ENCODE assay signal across 10 mouse cellular contexts in genomic region chr11:5836126-5836525, GRCm38 (mm10). TPM values are rescaled to one million over a fixed set of nuclear protein-coding genes. Genes with fewer than 3 reads are reported as not detected.
A peak's percentile ranks its signal among the peaks of the same experiment; 100 is the strongest.
DNase-seq lines count a peak whose midpoint lies in the region; ATAC-seq and TF ChIP-seq lines count a peak whose summit lies in the region.
"Had no signal": no experiment of that assay in that cellular context is flagged by ENCODE, and none has a peak within 500 bp of the region (broad histone marks: within the 10 kb centered on the region; RNA-seq: fewer than 3 reads in every experiment).

No protein-coding gene starts in this region.

- H3K9me3 ChIP-seq in embryonic facial prominence, embryonic 14.5 days (ENCODE audit: control insufficient read depth, low read length) = no peaks in the 10 kb centered on the region
- H3K9me3 ChIP-seq in embryonic facial prominence, embryonic 10.5 days = no peaks in the 10 kb centered on the region
- H3K9me3 ChIP-seq in liver, embryonic 13.5 days (replicated peaks) = no peaks in the 10 kb centered on the region
- H3K9me3 ChIP-seq in liver, embryonic 12.5 days (replicated peaks) = no peaks in the 10 kb centered on the region
- H3K9me3 ChIP-seq: neural tube, embryonic 12.5 days had no signal

- no peak overlapping the region for H3K9ac ChIP-seq in embryonic facial prominence, embryonic 14.5 days (ENCODE audit: low read depth, low read length)
- H3K9ac ChIP-seq in liver, embryonic 13.5 days = no peak overlapping the region
- no peak overlapping the region for H3K9ac ChIP-seq in liver, embryonic 12.5 days
- H3K9ac ChIP-seq: heart, embryonic 12.5 days; neural tube, embryonic 12.5 days had no signal

- WGBS in embryonic facial prominence, embryonic 14.5 days = 47% methylated on average over 1 of the region's 1 CpGs
- WGBS in embryonic facial prominence, embryonic 10.5 days = 60% methylated on average over 1 of the region's 1 CpGs
- 77% methylated on average over 1 of the region's 1 CpGs for WGBS in liver, embryonic 13.5 days (ENCODE audit: insufficient replicate concordance)
- 84% methylated on average over 1 of the region's 1 CpGs for WGBS in liver, embryonic 12.5 days (ENCODE audit: insufficient replicate concordance)

- peaks cover 39% of the 10 kb centered on the region for H3K36me3 ChIP-seq in embryonic facial prominence, embryonic 14.5 days (ENCODE audit: control insufficient read depth, insufficient read depth, low read length)
- peaks cover 35% of the 10 kb centered on the region for H3K36me3 ChIP-seq in embryonic facial prominence, embryonic 10.5 days (replicated peaks)
- H3K36me3 ChIP-seq in liver, embryonic 13.5 days = peaks cover 5% of the 10 kb centered on the region
- H3K36me3 ChIP-seq in liver, embryonic 12.5 days = peaks cover 31% of the 10 kb centered on the region
- no peaks in the 10 kb centered on the region for H3K36me3 ChIP-seq in myocyte (ENCODE audit: control insufficient read depth, insufficient read depth)

- no peak overlapping the region for H3K4me3 ChIP-seq in embryonic facial prominence, embryonic 14.5 days (ENCODE audit: low read depth, low read length)
- H3K4me3 ChIP-seq in embryonic facial prominence, embryonic 10.5 days = no peak overlapping the region
- H3K4me3 ChIP-seq in liver, embryonic 13.5 days (replicated peaks) = no peak overlapping the region
- H3K4me3 ChIP-seq in liver, embryonic 12.5 days = no peak overlapping the region
- H3K4me3 ChIP-seq in myocyte = no peak overlapping the region
- H3K4me3 ChIP-seq: heart, embryonic 12.5 days; neural tube, embryonic 12.5 days had no signal

- no peak overlapping the region for H3K27ac ChIP-seq in embryonic facial prominence, embryonic 14.5 days (replicated peaks; ENCODE audit: low read depth, low read length)
- no peak overlapping the region for H3K27ac ChIP-seq in embryonic facial prominence, embryonic 10.5 days (replicated peaks)
- no peak overlapping the region for H3K27ac ChIP-seq in liver, embryonic 13.5 days
- no peak overlapping the region for H3K27ac ChIP-seq in liver, embryonic 12.5 days
- H3K27ac ChIP-seq: neural tube, embryonic 12.5 days had no signal

- H3K79me2 ChIP-seq in myocyte (ENCODE audit: control insufficient read depth, insufficient read depth) = no peaks in the 10 kb centered on the region

- no peak overlapping the region for H3K4me2 ChIP-seq in embryonic facial prominence, embryonic 14.5 days (ENCODE audit: low read depth, low read length)
- peak overlapping the region; percentile 97; the same call in 1 of the 2 replicates for H3K4me2 ChIP-seq in liver, embryonic 13.5 days
- H3K4me2 ChIP-seq in liver, embryonic 12.5 days = no peak overlapping the region
- peak overlapping the region; percentile 83 for H3K4me2 ChIP-seq in myocyte (ENCODE audit: low read depth)

- TF ChIP-seq POLR2A in myocyte (IDR thresholded peaks at IDR 0.05; ENCODE audit: insufficient read length, low read depth) = no peak

- DNase-seq in embryonic facial prominence, embryonic 14.5 days (ENCODE audit: low spot score) = peak; percentile 42
- DNase-seq in embryonic facial prominence, embryonic 10.5 days (ENCODE audit: low spot score) = no peak
- no peak for DNase-seq in liver, embryonic 13.5 days
- DNase-seq in cerebellum, adult 11-12 months = peak; percentile 46
- DNase-seq in right cerebral cortex, postnatal 14 days = no peak
- DNase-seq in left cerebral cortex, adult 11 months (ENCODE audit: low spot score) = no peak

- H3ac ChIP-seq in myocyte (ENCODE audit: control insufficient read depth, insufficient read length) = no peak overlapping the region

- peak; percentile 17; the same call in 1 of the 2 replicates for ATAC-seq in embryonic facial prominence, embryonic 14.5 days (ENCODE audit: low read depth)
- no peak for ATAC-seq in liver, embryonic 13.5 days (ENCODE audit: low read depth)
- no peak for ATAC-seq in liver, embryonic 12.5 days

- no peaks in the 10 kb centered on the region for H3K4me1 ChIP-seq in embryonic facial prominence, embryonic 14.5 days (ENCODE audit: control insufficient read depth, insufficient read depth, low read length)
- peaks cover 24% of the 10 kb centered on the region for H3K4me1 ChIP-seq in embryonic facial prominence, embryonic 10.5 days
- H3K4me1 ChIP-seq in liver, embryonic 13.5 days (replicated peaks) = peaks cover 17% of the 10 kb centered on the region
- H3K4me1 ChIP-seq in liver, embryonic 12.5 days = peaks cover 13% of the 10 kb centered on the region

- H3K27me3 ChIP-seq in embryonic facial prominence, embryonic 14.5 days (replicated peaks; ENCODE audit: control insufficient read depth, insufficient read depth, low read length) = no peaks in the 10 kb centered on the region
- H3K27me3 ChIP-seq in embryonic facial prominence, embryonic 10.5 days (replicated peaks; ENCODE audit: low read depth, poor library complexity, severe bottlenecking) = no peaks in the 10 kb centered on the region
- H3K27me3 ChIP-seq in liver, embryonic 13.5 days = no peaks in the 10 kb centered on the region
- no peaks in the 10 kb centered on the region for H3K27me3 ChIP-seq in liver, embryonic 12.5 days (replicated peaks)
- no peaks in the 10 kb centered on the region for H3K27me3 ChIP-seq in myocyte (ENCODE audit: control insufficient read depth, insufficient read depth, insufficient read length)
- H3K27me3 ChIP-seq: heart, embryonic 12.5 days; neural tube, embryonic 12.5 days had no signal

TF ChIP-seq in myocyte, 11 proteins besides CTCF, POLR2A, EP300 and RAD21:
- TF ChIP-seq REST (IDR thresholded peaks at IDR 0.05; ENCODE audit: insufficient read depth, insufficient read length) (no peak), USF1 (IDR thresholded peaks at IDR 0.05; ENCODE audit: low read depth) (no peak), MYOG (IDR thresholded peaks at IDR 0.05; ENCODE audit: control insufficient read depth in 1 of 3, insufficient read depth in 1 of 3, insufficient read length in 2 of 3, low read depth in 2 of 3) (peak in 1 of 3 experiments; percentile 49), SRF (IDR thresholded peaks at IDR 0.05; ENCODE audit: control insufficient read depth, insufficient read length, low read depth) (no peak), MYOD1 (IDR thresholded peaks at IDR 0.05; ENCODE audit: control insufficient read depth in 1 of 3, insufficient read length in 2 of 3, low read depth in 2 of 3) (peak in 1 of 3 experiments; percentile 52)

RNA-seq across cellular contexts. Expression of gene Polm, which starts 1.7 kb away (rescaled TPM):
- 6.0 and 7.9 TPM in 2 replicates for polyA plus RNA-seq in embryonic facial prominence, embryonic 14.5 days (2014; fragmentation: Nextera tagmentation; extraction: Ambion mirVana)
- 9.4 and 10.0 TPM in 2 replicates for polyA plus RNA-seq in embryonic facial prominence, embryonic 10.5 days (2016; fragmentation: Nextera tagmentation; extraction: Ambion mirVana)
- polyA plus RNA-seq in liver, embryonic 13.5 days (2015; fragmentation: Nextera tagmentation; extraction: Ambion mirVana) = 2.0 and 2.2 TPM in 2 replicates
- polyA plus RNA-seq in liver, embryonic 12.5 days (2016; fragmentation: Nextera tagmentation; extraction: Ambion mirVana) = 2.8 and 2.9 TPM in 2 replicates
- polyA plus RNA-seq in myocyte (2012; fragmentation: generic; extraction: Trizol) = 4.3 TPM

RNA-seq across cellular contexts. Expression of gene Aebp1, which starts 25.6 kb away (rescaled TPM):
- 68.8 and 73.6 TPM in 2 replicates for polyA plus RNA-seq in embryonic facial prominence, embryonic 14.5 days (2014; fragmentation: Nextera tagmentation; extraction: Ambion mirVana)
- 9.0 TPM in 2 replicates for polyA plus RNA-seq in embryonic facial prominence, embryonic 10.5 days (2016; fragmentation: Nextera tagmentation; extraction: Ambion mirVana)
- polyA plus RNA-seq in liver, embryonic 13.5 days (2015; fragmentation: Nextera tagmentation; extraction: Ambion mirVana) = 5.9 and 6.5 TPM in 2 replicates
- polyA plus RNA-seq in liver, embryonic 12.5 days (2016; fragmentation: Nextera tagmentation; extraction: Ambion mirVana) = 8.5 and 9.6 TPM in 2 replicates
- polyA plus RNA-seq in myocyte (2012; fragmentation: generic; extraction: Trizol) = 103 TPM

RNA-seq across cellular contexts. Expression of gene Pgam2, which starts 32.6 kb away (rescaled TPM):
- 157 and 228 TPM in 2 replicates for polyA plus RNA-seq in embryonic facial prominence, embryonic 14.5 days (2014; fragmentation: Nextera tagmentation; extraction: Ambion mirVana)
- polyA plus RNA-seq in embryonic facial prominence, embryonic 10.5 days (2016; fragmentation: Nextera tagmentation; extraction: Ambion mirVana) = 5.1 and 5.3 TPM in 2 replicates
- polyA plus RNA-seq in liver, embryonic 13.5 days (2015; fragmentation: Nextera tagmentation; extraction: Ambion mirVana) = 1.7 and 3.3 TPM in 2 replicates
- polyA plus RNA-seq in liver, embryonic 12.5 days (2016; fragmentation: Nextera tagmentation; extraction: Ambion mirVana) = 1.7 TPM in 2 replicates
- polyA plus RNA-seq in myocyte (2012; fragmentation: generic; extraction: Trizol) = 349 TPM

RNA-seq across cellular contexts. Expression of gene Pold2, which starts 42.0 kb away (rescaled TPM):
- 83.2 and 98.3 TPM in 2 replicates for polyA plus RNA-seq in embryonic facial prominence, embryonic 14.5 days (2014; fragmentation: Nextera tagmentation; extraction: Ambion mirVana)
- 155 and 161 TPM in 2 replicates for polyA plus RNA-seq in embryonic facial prominence, embryonic 10.5 days (2016; fragmentation: Nextera tagmentation; extraction: Ambion mirVana)
- 86.1 and 90.7 TPM in 2 replicates for polyA plus RNA-seq in liver, embryonic 13.5 days (2015; fragmentation: Nextera tagmentation; extraction: Ambion mirVana)
- 105 TPM in 2 replicates for polyA plus RNA-seq in liver, embryonic 12.5 days (2016; fragmentation: Nextera tagmentation; extraction: Ambion mirVana)
- 101 TPM for polyA plus RNA-seq in myocyte (2012; fragmentation: generic; extraction: Trizol)

RNA-seq across cellular contexts. Expression of gene Dbnl, which starts 47.8 kb away (rescaled TPM):
- 82.5 and 102 TPM in 2 replicates for polyA plus RNA-seq in embryonic facial prominence, embryonic 14.5 days (2014; fragmentation: Nextera tagmentation; extraction: Ambion mirVana)
- polyA plus RNA-seq in embryonic facial prominence, embryonic 10.5 days (2016; fragmentation: Nextera tagmentation; extraction: Ambion mirVana) = 137 and 138 TPM in 2 replicates
- polyA plus RNA-seq in liver, embryonic 13.5 days (2015; fragmentation: Nextera tagmentation; extraction: Ambion mirVana) = 57.5 and 64.4 TPM in 2 replicates
- 71.6 and 72.0 TPM in 2 replicates for polyA plus RNA-seq in liver, embryonic 12.5 days (2016; fragmentation: Nextera tagmentation; extraction: Ambion mirVana)
- polyA plus RNA-seq in myocyte (2012; fragmentation: generic; extraction: Trizol) = 71.0 TPM

Comparison
In these comparisons a context has a peak if more than half of its experiments do, and no peak if none do; other contexts are left out.
1. DNase-seq: peak in embryonic facial prominence, embryonic 14.5 days (single experiment) and cerebellum, adult 11-12 months (single experiment); none in embryonic facial prominence, embryonic 10.5 days (single experiment), liver, embryonic 13.5 days (single experiment), right cerebral cortex, postnatal 14 days (single experiment) and left cerebral cortex, adult 11 months (single experiment).
2. H3K4me2 ChIP-seq: peak in liver, embryonic 13.5 days (single experiment) and myocyte (single experiment); none in embryonic facial prominence, embryonic 14.5 days (single experiment) and liver, embryonic 12.5 days (single experiment).
3. RNA of gene Pgam2, which starts 32.6 kb away (polyA plus RNA-seq): 349 TPM in myocyte (single experiment) and 157 to 228 TPM in embryonic facial prominence, embryonic 14.5 days; 5.1 to 5.3 TPM in embryonic facial prominence, embryonic 10.5 days, 1.7 to 3.3 TPM in liver, embryonic 13.5 days and 1.7 TPM in liver, embryonic 12.5 days; every median in the first group is over 10 times any median in the second.